Mouse (Mus musculus) retina, postnatal 7 days (tissue): ENCODE data around the gene Pnpla1.

Source experiments
- DNase-seq: peaks from one replicate; pipeline ENCODE4 v3.0.0-alpha.2; 2012; ENCODE audit warnings: low read depth, low spot score

Gene Pnpla1

GRCm38 (mm10) chr17:28883941-28884516 lies 25.8 kb downstream of the Pnpla1 start:
- DNase-seq: no peak

- DNase-seq: no peak
Measured at GRCm38 (mm10) chr17:28885231-28885630, 27.0 kb downstream of the Pnpla1 start.

GRCm38 (mm10) chr17:28886266-28886665 lies 28.1 kb downstream of the Pnpla1 start:
- DNase-seq: no peak

DNA sequence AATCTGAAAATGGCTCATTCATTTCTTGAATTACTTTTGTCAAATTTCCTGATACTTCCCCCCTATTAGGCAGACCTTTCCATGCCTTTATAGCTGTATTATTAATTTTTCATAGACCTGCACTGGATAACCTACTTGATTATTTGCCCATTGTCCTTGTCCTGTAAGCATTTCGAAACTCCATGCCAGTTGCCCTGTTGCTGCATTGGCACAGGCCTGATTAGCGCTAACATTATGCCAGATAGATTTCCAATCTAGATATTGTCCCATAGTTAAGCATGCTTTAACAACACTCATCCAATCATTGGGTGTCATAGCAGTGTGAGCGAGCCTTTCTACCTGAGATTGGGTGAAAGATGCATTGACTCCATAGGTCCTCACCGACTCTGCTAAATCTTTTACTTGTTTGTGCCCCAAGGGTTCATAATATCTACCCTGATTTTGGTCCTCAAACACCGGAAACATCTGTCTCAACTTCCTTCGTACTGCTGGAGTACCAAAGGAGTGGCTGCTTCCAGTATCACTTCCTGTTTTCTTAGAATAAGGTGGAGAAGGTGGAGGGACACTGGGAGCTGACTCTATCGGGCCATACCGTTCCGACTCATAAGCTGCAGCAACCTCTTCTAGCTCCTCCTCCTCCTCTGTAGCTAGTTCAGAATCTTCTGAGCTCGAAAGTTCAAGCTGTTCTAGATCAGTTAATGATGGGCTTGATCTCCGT lies 36.0 kb downstream of the Pnpla1 start:
- DNase-seq: no peak

DNA sequence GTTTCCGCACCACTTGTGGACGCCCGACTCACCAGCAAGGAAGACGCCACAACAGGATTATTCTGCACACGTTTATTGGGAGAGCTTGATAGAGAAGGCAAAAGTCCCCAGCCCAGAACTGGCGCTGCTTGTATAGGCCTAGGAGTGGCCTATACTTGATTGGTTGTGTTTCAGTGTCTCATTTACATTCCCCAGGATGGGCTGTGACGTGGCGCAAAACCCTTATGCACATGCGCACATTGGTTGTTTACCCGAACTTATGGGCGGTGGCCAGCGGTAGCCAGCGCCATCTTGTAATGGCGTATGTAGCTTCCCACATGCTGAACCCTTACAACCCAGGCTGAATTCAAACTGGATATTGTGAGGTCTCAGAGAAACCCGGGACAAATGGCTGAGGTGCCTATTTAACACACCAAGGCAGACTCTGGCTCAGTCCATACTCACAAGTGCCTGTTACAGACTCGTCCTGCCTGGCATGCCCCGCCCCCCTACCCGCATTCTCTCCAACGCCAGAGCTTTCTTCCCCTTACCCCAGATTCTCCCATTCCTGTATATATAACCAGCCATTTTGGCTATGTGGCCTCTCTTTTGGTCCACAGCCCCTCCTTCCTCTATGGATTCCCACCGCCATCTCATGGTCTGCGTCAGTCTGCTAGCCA lies 37.1 kb downstream of the Pnpla1 start:
- DNase-seq: no peak

DNA sequence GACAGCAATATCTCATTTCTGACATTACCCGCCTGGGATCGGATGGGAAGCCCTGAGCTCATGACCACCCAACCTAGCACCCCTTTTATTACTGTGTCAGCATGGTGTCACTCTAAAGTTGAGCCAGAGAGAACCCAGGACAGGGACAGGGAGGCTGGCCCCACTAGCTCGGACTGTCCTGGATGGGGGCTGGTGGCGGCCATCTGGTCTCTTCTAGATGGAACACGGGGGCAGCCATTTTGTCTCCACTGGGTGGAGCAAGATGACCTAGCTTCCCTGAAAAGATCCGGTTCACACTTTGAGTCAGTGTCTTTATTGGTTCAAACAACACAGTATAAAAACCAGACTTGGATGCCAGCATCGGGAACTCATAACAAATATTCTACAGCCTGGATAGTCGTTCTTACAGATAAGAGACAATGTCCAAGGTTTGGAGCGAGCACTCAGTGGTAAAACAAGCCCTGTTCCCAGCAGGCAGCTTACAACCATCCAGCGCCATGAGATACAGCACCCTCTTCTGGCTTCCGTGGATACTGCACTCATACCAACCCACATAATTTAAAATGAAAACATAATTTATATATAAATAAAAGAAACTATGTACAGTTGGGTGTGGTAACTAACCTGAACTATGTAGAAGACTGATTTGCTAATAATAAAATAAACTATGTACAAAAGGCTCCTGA lies 38.0 kb downstream of the Pnpla1 start:
- DNase-seq: no peak

- DNase-seq: no peak
Measured at GRCm38 (mm10) chr17:28897817-28898216, 39.6 kb downstream of the Pnpla1 start.

DNA sequence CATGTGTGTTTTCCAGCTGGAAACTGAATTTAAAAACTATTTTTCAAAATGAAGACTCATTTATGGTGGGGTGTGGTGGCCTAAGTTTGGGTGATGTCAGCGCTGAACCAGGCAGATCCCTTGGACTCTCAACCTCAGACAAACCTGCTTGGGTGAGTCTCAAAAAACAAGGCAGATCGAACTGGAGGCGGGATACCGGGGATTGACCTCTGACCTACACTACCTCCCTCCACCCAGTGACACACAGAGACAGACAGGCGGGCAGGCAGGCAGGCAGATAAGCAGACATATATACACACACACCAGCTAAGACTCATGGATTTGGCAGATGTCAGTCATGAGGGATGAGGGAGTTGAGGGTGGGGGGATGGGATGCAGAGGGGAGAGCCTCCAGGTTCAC lies 40.0 kb downstream of the Pnpla1 start:
- DNase-seq: no peak

DNA sequence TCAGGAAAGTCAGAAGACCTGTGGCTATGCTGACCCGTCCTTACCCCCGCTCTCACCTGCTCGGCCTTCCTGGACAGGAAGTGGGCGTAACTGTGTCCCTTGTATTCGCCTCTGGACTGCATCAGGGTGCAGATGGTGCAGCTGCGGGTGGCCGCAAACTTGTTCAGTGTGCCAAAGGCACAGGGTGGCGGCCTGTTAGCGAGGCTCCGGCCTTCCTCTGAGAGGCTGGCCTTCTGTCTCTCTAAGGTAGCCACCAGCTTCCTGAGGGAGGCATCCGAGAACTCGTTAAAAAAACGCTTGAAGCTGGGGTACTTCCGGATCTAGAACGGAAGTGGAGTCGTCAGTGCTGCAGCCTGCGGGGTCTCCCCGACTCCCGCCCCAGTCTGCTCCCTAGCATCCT lies 41.2 kb downstream of the Pnpla1 start:
- DNase-seq: no peak

- DNase-seq: no peak
Measured at GRCm38 (mm10) chr17:28901559-28901958, 43.3 kb downstream of the Pnpla1 start.

DNA sequence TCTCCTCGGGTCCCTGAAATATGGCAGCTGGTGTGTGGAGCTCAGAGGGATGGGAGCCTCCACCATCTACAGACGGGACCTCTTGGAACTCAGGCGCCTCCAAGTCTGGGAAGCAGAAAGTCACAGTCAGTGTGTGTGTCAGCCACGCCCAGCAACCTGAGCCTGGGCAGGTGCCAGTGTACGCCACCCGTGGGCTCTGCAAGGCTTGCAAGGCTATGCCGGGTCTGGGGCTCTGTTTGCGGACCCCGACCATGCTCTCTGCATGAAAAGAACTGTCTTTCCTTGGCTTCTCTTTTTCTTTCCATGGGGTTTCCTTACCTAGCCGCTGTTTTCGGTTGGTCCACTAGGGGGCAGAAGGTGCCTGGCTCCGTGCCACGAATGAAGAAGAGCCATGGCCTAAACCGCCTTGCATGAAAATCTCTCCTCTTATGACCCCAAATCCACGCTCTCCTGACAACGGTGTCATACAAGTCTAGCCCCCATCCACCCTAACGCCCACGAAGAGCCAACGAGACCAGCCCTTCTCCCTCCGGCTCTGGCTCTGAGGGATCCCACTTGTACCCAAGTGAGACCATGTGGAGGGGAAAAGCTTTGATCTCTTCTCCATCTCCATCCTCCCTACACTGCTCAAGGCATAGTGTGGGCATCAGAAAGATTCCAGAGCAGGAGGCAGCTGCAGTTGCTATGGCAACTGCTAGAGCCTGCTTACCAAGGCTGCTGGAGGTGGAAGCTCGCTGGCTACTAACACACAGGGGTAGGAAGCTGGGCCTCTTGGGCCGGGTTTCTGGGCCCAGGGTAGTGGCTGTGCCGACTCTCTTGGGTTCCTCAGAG lies 46.5 kb downstream of the Pnpla1 start:
- peak; percentile 54 for DNase-seq

- no peak for DNase-seq
Measured at GRCm38 (mm10) chr17:28905377-28905916, 47.2 kb downstream of the Pnpla1 start.

- DNase-seq: no peak
Measured at GRCm38 (mm10) chr17:28907959-28908358, 49.7 kb downstream of the Pnpla1 start.

DNA sequence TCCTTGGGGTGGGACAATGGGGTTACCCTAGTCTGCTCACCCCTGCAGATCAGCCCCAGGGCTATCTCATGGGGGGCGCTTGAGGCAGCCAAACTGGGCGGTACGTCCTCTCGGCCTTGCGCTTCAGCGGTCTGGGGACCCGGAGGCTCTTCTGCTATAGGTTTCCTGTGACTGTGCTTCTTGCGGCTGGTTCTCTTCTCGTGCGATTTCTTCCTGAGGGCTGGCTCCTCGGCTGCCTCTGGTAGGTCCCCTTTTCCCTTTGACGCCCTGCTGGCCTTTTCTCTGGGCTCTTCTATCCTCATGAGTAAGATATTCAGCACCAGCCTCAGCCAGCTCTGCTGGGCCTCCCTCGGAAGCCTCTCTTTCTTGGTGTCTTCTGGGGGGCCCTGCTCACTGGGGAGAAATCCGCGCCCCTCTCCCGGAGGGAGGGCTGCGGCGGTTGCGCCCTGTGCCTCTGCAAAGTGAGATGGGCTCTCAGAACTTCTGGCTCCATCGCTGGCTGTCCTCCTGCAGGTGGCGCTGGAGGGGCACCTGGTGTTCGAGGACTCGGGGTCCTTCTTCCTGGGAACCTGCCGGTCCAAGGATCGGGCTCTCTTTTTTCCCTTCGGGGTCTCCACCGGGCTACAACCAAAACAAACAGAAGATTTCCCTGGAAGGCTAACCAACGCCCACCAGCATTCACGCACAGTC lies 51.2 kb downstream of the Pnpla1 start:
- no peak for DNase-seq

DNA sequence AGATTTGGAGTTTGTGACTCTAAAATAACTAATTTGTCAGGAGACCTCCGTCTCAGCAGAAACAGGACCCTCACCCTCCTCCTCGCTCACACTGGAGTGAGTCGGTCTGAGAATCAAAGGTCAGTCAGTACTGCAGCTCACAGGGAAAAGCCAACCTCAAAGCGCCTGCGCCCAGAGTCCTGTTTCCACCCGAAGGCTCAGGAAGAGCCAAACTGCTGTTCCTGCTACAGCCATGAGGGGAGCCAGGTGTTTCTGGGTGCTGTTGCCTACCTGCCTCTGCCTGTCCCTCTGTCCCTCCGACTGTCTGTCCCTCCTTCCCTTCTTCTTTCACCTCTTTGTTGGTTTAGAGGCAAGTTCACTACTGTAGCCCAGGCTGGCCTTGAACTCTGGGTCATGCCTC lies 51.9 kb downstream of the Pnpla1 start:
- DNase-seq: no peak

GRCm38 (mm10) chr17:28913200-28913599 lies 55.0 kb downstream of the Pnpla1 start:
- no peak for DNase-seq

- DNase-seq: no peak
Measured at GRCm38 (mm10) chr17:28913940-28914339, 55.7 kb downstream of the Pnpla1 start.

DNA sequence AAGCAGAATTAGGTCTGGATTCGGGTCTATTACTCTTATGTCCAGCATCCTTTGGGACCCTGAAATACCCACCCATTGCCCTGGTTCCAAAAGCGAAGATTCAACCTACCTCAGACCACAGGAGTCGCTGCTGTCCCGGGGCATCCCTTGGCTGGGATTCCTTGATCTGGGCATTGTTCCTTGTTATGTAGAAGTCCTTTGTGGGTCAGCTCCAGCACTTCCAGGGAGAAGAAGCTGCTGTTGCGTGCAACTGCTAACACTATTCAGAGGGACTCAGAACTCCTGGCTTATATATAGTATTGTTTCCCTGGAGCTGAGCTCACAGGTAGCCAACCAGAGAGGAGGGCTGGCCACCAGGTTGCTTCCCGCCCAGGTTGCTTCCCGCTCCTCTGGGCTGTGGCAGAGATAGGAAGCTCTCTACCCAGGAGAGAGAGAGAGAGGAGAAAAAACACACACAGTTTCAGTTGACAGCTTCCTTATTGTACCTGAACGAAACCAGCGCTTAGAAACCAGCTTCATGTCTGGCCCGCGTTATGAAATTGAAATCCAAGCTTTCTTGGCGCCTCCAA lies 56.9 kb downstream of the Pnpla1 start, which contains the start of gene 4930539E08Rik:
Gene 4930539E08Rik, minus strand, starts transcription at position 265 of the 569 bp plus-strand sequence.
- DNase-seq: no peak

GRCm38 (mm10) chr17:28916520-28916919 lies 58.3 kb downstream of the Pnpla1 start:
- DNase-seq: no peak

DNA sequence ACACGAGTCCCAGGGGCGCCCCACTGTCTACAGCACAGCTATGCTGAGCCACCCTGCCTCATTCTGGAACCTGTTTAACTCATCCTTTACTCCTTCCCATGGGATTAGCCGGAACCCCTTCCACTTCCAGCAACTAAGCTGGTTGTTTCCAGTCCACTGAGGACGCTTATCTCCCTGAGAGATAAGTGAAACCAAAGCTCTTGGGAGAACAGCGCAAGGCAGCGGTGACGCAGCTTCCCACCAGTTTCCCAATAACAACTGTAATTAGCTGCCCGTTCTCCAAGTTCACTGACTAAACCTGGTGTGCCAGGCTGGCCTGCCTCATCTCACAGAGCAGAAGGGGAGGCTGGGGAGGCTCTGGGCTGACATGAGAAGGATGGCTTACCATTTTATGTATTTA lies 62.9 kb downstream of the Pnpla1 start:
- DNase-seq: no peak
